Mouse (Mus musculus): ENCODE measurements at regions not wholly inside any gene's neighbourhood (a gene's known extent, or its start where the extent isn't known, plus 50 kb on each side); places are given as distances from the start of the nearest gene placed in this dataset.
"Not testable (repeated sequence)": the region's sequence is repeated elsewhere in the genome, so short reads cannot be mapped to it uniquely, and the experiment has no call there.

DNA sequence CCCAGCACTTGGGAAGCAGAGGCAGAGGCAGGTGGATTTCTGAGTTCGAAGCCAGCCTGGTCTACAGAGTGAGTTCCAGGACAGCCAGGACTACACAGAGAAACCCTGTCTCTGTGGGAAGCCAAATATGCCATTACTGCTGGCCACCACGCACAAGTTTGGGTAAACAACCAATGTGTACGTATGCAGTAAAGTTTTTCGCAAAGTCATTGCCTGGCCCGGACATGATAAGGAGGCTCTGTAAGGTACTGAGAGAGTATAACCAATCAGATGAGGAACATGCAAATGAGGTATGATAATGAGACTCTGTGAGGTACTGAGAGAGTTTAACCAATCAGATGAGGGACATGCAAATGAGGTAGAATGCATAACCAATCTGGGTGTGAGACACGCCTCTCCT, 99.5 kb upstream of the Rps6ka3 start:
- not testable (repeated sequence) for TF ChIP-seq CTCF (IDR thresholded peaks at IDR 0.05; ENCODE audit: borderline replicate concordance, control insufficient read depth, extremely low read depth, insufficient read depth, low read length, poor library complexity); POLR2A (IDR thresholded peaks at IDR 0.05; ENCODE audit: control insufficient read depth, extremely low read depth, insufficient read depth, low read length, poor library complexity)
